Mouse (Mus musculus): ENCODE measurements around the gene Plce1. TPM values are rescaled to one million over a fixed set of nuclear protein-coding genes. Genes with fewer than 3 reads are reported as not detected.

Plce1 gene
- total and polyA plus RNA-seq, 2 experiments from 2014 or later, result 3.0 to 19.5 TPM

- Histone ChIP-seq H3K4me1 (ENCODE audit: insufficient read depth, low read length) (no peaks in the 10 kb centered on the region), H3K9ac (replicated peaks; ENCODE audit: low read length, poor library complexity, severe bottlenecking) (no peak overlapping the region), H3K4me3 (ENCODE audit: low read depth, low read length) (no peak overlapping the region), H3K27me3 (ENCODE audit: insufficient read depth, low read length) (peaks cover 3% of the 10 kb centered on the region; the same call in 1 of the 2 replicates), H3K4me2 (ENCODE audit: low read depth, low read length, poor library complexity, severe bottlenecking) (no peak overlapping the region), H3K36me3 (ENCODE audit: insufficient read depth, low read length) (no peaks in the 10 kb centered on the region), H3K27ac (ENCODE audit: low read depth, low read length) (no peak overlapping the region), H3K9me3 (ENCODE audit: low read length) (no peaks in the 10 kb centered on the region)
- ATAC-seq (ENCODE audit: low FRiP score) (0 out of 2 replicates have a peak, but pooled peaks have one; percentile 13), DNase-seq (ENCODE audit: low spot score) (no peak)
- no peak for TF ChIP-seq CTCF (IDR thresholded peaks at IDR 0.05)
- WGBS, result 20% methylated on average over 11 of the region's 11 CpGs
Measured at GRCm38 (mm10) chr19:38485779-38486555, 5.1 kb downstream of the Plce1 start.

- H3K4me2 ChIP-seq (ENCODE audit: low read depth, low read length, poor library complexity, severe bottlenecking), result no peak overlapping the region
- no peaks in the 10 kb centered on the region for H3K4me1 ChIP-seq (ENCODE audit: insufficient read depth, low read length)
- no peaks in the 10 kb centered on the region for H3K9me3 ChIP-seq (ENCODE audit: low read length)
- no peak overlapping the region for H3K27ac ChIP-seq (ENCODE audit: low read depth, low read length)
- no peaks in the 10 kb centered on the region for H3K36me3 ChIP-seq (ENCODE audit: insufficient read depth, low read length)
- WGBS, result 25% methylated on average over 4 of the region's 4 CpGs
- H3K9ac ChIP-seq (replicated peaks; ENCODE audit: low read length, poor library complexity, severe bottlenecking), result no peak overlapping the region
- no peak for TF ChIP-seq CTCF (IDR thresholded peaks at IDR 0.05)
- no peak overlapping the region for H3K4me3 ChIP-seq (ENCODE audit: low read depth, low read length)
- no peaks in the 10 kb centered on the region for H3K27me3 ChIP-seq (ENCODE audit: insufficient read depth, low read length)
- DNase-seq (ENCODE audit: low spot score), result no peak
- ATAC-seq (ENCODE audit: low FRiP score), result no peak
Measured at GRCm38 (mm10) chr19:38487501-38487900, 6.6 kb downstream of the Plce1 start.

GRCm38 (mm10) chr19:38488103-38488912 lies 7.4 kb downstream of the Plce1 start:
- ATAC-seq (ENCODE audit: low FRiP score) (no peak), DNase-seq (ENCODE audit: low spot score) (peak; percentile 63)
- Histone ChIP-seq H3K4me3 (ENCODE audit: low read depth, low read length) (no peak overlapping the region), H3K9ac (replicated peaks; ENCODE audit: low read length, poor library complexity, severe bottlenecking) (no peak overlapping the region), H3K27ac (ENCODE audit: low read depth, low read length) (0 out of 2 replicates have a peak overlapping the region, but pooled peaks have one; percentile 26), H3K4me1 (ENCODE audit: insufficient read depth, low read length) (no peaks in the 10 kb centered on the region), H3K27me3 (ENCODE audit: insufficient read depth, low read length) (no peaks in the 10 kb centered on the region), H3K9me3 (ENCODE audit: low read length) (no peaks in the 10 kb centered on the region), H3K4me2 (ENCODE audit: low read depth, low read length, poor library complexity, severe bottlenecking) (no peak overlapping the region), H3K36me3 (ENCODE audit: insufficient read depth, low read length) (no peaks in the 10 kb centered on the region)
- WGBS, result 28% methylated on average over 9 of the region's 9 CpGs
- no peak for TF ChIP-seq CTCF (IDR thresholded peaks at IDR 0.05)

GRCm38 (mm10) chr19:38498233-38498632 lies 17.3 kb downstream of the Plce1 start:
- H3K9me3 ChIP-seq (ENCODE audit: low read length), result no peaks in the 10 kb centered on the region
- H3K9ac ChIP-seq (replicated peaks; ENCODE audit: low read length, poor library complexity, severe bottlenecking), result no peak overlapping the region
- DNase-seq (ENCODE audit: low spot score) (no peak), ATAC-seq (ENCODE audit: low FRiP score) (no peak)
- 80% methylated on average over 5 of the region's 5 CpGs for WGBS
- no peak overlapping the region for H3K4me2 ChIP-seq (ENCODE audit: low read depth, low read length, poor library complexity, severe bottlenecking)
- no peak overlapping the region for H3K27ac ChIP-seq (ENCODE audit: low read depth, low read length)
- H3K4me3 ChIP-seq (ENCODE audit: low read depth, low read length), result no peak overlapping the region
- H3K27me3 ChIP-seq (ENCODE audit: insufficient read depth, low read length), result no peaks in the 10 kb centered on the region
- no peaks in the 10 kb centered on the region for H3K36me3 ChIP-seq (ENCODE audit: insufficient read depth, low read length)
- no peaks in the 10 kb centered on the region for H3K4me1 ChIP-seq (ENCODE audit: insufficient read depth, low read length)
- TF ChIP-seq CTCF (IDR thresholded peaks at IDR 0.05), result no peak

GRCm38 (mm10) chr19:38504597-38504996 lies 23.7 kb downstream of the Plce1 start:
- H3K27ac ChIP-seq (ENCODE audit: low read depth, low read length), result no peak overlapping the region
- no peak for TF ChIP-seq CTCF (IDR thresholded peaks at IDR 0.05)
- 74% methylated on average over 3 of the region's 3 CpGs for WGBS
- H3K4me1 ChIP-seq (ENCODE audit: insufficient read depth, low read length), result no peaks in the 10 kb centered on the region
- DNase-seq (ENCODE audit: low spot score) (no peak), ATAC-seq (ENCODE audit: low FRiP score) (no peak)
- no peak overlapping the region for H3K9ac ChIP-seq (replicated peaks; ENCODE audit: low read length, poor library complexity, severe bottlenecking)
- H3K4me2 ChIP-seq (ENCODE audit: low read depth, low read length, poor library complexity, severe bottlenecking), result no peak overlapping the region
- no peaks in the 10 kb centered on the region for H3K27me3 ChIP-seq (ENCODE audit: insufficient read depth, low read length)
- no peaks in the 10 kb centered on the region for H3K9me3 ChIP-seq (ENCODE audit: low read length)
- no peak overlapping the region for H3K4me3 ChIP-seq (ENCODE audit: low read depth, low read length)
- no peaks in the 10 kb centered on the region for H3K36me3 ChIP-seq (ENCODE audit: insufficient read depth, low read length)

GRCm38 (mm10) chr19:38506131-38506530 lies 25.2 kb downstream of the Plce1 start:
- Histone ChIP-seq H3K27ac (ENCODE audit: low read depth, low read length) (no peak overlapping the region), H3K9me3 (ENCODE audit: low read length) (no peaks in the 10 kb centered on the region), H3K36me3 (ENCODE audit: insufficient read depth, low read length) (no peaks in the 10 kb centered on the region), H3K4me3 (ENCODE audit: low read depth, low read length) (no peak overlapping the region), H3K4me2 (ENCODE audit: low read depth, low read length, poor library complexity, severe bottlenecking) (no peak overlapping the region), H3K27me3 (ENCODE audit: insufficient read depth, low read length) (no peaks in the 10 kb centered on the region), H3K4me1 (ENCODE audit: insufficient read depth, low read length) (no peaks in the 10 kb centered on the region), H3K9ac (replicated peaks; ENCODE audit: low read length, poor library complexity, severe bottlenecking) (no peak overlapping the region)
- 78% methylated on average over 7 of the region's 7 CpGs for WGBS
- no peak for TF ChIP-seq CTCF (IDR thresholded peaks at IDR 0.05)
- no peak for ATAC-seq (ENCODE audit: low FRiP score)
- no peak for DNase-seq (ENCODE audit: low spot score)
